Mouse (Mus musculus) embryonic fibroblast, embryonic 13.5 days (primary cell): ENCODE results near the gene Sp6. TPM values are rescaled to one million over a fixed set of nuclear protein-coding genes. Genes with fewer than 3 reads are reported as not detected.
A peak's percentile ranks its signal among the peaks of the same experiment; 100 is the strongest.

Experiments used
- H3K27ac ChIP-seq: 2 replicates; pipeline ENCODE4 v1.5.1; 2012; ENCODE audit warnings: low read length, control low read depth, inconsistent platforms; ENCODE audit not compliant: insufficient read depth
- H3K4me1 ChIP-seq: 2 replicates; pipeline ENCODE4 v1.6.1; 2011; ENCODE audit warnings: low read length; ENCODE audit not compliant: control insufficient read depth, insufficient read depth
- H3K4me3 ChIP-seq: 2 replicates; pipeline ENCODE4 v1.5.1; 2011; ENCODE audit warnings: mild to moderate bottlenecking, control low read depth, low read length; ENCODE audit not compliant: insufficient read depth
- CTCF ChIP-seq: IDR thresholded peaks from 2 replicates; pipeline ENCODE4 v1.5.1; 2011; ENCODE audit warnings: mild to moderate bottlenecking, control low read depth, low read length, moderate library complexity, borderline replicate concordance; ENCODE audit not compliant: insufficient read depth
- POLR2A ChIP-seq: IDR thresholded peaks from 2 replicates; pipeline ENCODE4 v1.6.1; 2011; ENCODE audit warnings: low read depth, mild to moderate bottlenecking, control low read depth, low read length, moderate library complexity
- polyA plus RNA-seq: library from polyadenylated mRNA; stranded (reverse); fragments of >200 nt; gene quantifications from 2 replicates; pipeline ENCODE4 v1.2.4, GENCODE M21; 2011; ENCODE audit warnings: low read depth; ENCODE audit not compliant: missing spikeins, insufficient read length

Sp6 gene
- 0.33 and 0.35 TPM in 2 replicates for polyA plus RNA-seq

DNA sequence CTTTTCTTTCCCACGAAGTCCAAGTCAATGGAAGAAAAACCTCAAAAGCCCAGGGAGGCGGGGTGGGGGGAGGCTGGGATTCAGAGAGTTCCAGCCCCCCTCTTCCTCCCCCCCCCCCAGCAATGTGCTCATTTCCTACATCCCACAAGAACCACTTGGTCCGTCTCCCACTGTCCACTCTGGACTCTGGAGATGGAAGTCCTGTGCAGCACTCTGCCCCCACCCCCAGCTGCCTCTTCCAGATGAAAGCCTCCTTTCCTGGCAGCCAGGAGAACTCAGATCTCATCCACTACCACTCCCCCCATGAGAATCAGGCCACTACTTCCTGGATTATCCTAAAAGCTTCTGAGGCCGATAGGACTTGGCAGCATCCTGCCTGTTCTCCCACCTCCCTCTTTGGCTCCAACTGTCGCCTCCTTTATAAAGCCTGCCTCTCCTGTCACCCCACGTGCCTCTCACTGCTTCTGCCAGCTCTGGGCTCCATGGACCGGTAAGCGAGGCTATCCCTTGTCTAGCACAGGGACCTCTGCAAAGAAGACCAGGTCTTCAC, at the start of gene Sp6:
TSS of gene Sp6 (plus strand) at position 274 of the 550 bp plus-strand sequence.
- TF ChIP-seq POLR2A: no peak
- no peak for TF ChIP-seq CTCF
- no peaks in the 10 kb centered on the region for H3K4me1 ChIP-seq
- no peak within 1 kb of the TSS for H3K27ac ChIP-seq
- no peak within 1 kb of the TSS for H3K4me3 ChIP-seq

GRCm38 (mm10) chr11:96963580-96963979, 49.6 kb upstream of the Sp6 start:
- Histone ChIP-seq H3K4me3 (no peak overlapping the region), H3K27ac (no peak overlapping the region), H3K4me1 (peaks cover 10% of the 10 kb centered on the region)
- peak; percentile 88 for TF ChIP-seq CTCF
- no peak for TF ChIP-seq POLR2A

GRCm38 (mm10) chr11:96966172-96966571, 47.0 kb upstream of the Sp6 start:
- no peak for TF ChIP-seq CTCF
- Histone ChIP-seq H3K27ac (no peak overlapping the region), H3K4me1 (peaks cover 27% of the 10 kb centered on the region), H3K4me3 (no peak overlapping the region)

GRCm38 (mm10) chr11:96966914-96967543, 46.2 kb upstream of the Sp6 start:
- Histone ChIP-seq H3K27ac (peak overlapping the region; percentile 5; the same call in 1 of the 2 replicates), H3K4me3 (no peak overlapping the region), H3K4me1 (peaks cover 30% of the 10 kb centered on the region)
- TF ChIP-seq POLR2A: no peak
- no peak for TF ChIP-seq CTCF

GRCm38 (mm10) chr11:96967544-96968269, 45.5 kb upstream of the Sp6 start:
- no peak for TF ChIP-seq CTCF
- TF ChIP-seq POLR2A: no peak

DNA sequence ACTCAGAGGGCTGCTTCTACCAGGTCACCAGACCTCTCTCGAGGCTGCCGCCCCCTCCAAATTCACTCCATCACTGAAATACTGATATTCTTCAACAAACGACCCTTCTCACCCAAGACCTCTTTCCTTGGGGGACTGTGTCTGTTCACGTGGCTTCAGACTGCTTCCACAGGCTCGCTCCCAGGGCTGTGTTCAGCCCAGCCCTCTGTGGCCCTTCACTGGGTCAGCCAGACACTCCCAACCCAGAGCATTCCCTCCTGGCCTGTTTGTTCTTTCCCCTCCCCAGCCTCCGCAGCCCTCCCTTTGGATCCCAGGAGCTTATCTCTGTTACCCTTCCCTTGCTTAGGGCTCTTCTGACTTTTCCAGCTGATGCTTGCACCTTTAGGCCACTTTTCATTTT, 44.7 kb upstream of the Sp6 start:
- H3K27ac ChIP-seq: peak overlapping the region; percentile 97
- TF ChIP-seq POLR2A: no peak
- no peak for TF ChIP-seq CTCF
- H3K4me3 ChIP-seq: no peak overlapping the region
- H3K4me1 ChIP-seq: peaks cover 39% of the 10 kb centered on the region

More at GRCm38 (mm10) chr11:96967544-96968269, 45.5 kb upstream of the Sp6 start:
- Histone ChIP-seq H3K27ac (peak overlapping the region; percentile 97), H3K4me3 (no peak overlapping the region), H3K4me1 (peaks cover 35% of the 10 kb centered on the region)

DNA sequence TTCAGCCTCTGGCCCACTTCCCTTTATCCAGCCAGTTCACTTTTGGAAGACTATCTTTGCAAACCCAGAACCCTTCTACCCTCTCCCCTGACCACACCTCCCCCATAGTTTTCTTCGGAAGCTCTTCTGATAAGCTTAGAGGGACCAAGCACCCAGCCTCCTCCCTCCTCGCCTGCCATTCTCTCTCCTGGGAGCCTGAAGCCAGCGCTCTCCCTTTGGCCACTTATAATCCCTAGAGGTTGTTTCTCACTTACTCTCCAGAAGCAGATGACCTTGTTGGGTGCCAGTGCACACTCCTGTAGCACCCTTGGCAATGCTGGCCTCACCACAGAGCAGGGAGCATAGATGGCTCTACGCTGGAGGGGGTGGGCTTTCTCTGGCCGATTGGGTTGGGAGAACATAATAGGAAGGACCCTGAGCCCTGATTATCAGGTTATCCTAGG, 43.9 kb upstream of the Sp6 start:
- no peak for TF ChIP-seq CTCF
- no peak for TF ChIP-seq POLR2A
- H3K27ac ChIP-seq: peak overlapping the region; percentile 97

DNA sequence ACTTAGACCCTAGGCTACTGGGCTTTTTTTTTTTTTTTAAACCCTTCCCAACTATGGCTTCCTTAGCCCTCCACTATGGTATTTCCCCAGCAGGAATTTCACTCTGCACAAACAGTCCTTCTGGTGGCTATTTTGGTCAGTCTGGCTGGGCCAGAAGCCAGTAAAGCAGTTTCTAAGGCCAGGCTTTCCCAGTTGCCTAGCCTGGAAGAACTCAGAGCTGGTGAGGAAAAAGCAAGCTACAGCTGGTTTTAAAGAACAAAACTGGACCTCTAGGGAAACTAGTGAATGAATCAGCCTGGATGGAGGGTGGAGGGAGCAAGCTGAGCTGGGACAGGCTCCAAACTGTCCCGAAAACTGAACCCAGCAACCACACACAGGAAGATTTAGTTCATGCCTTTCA, 43.4 kb upstream of the Sp6 start:
- H3K27ac ChIP-seq: peak overlapping the region; percentile 97

More for the DNA sequence above, 43.9 kb upstream of the Sp6 start:
- Histone ChIP-seq H3K4me1 (peaks cover 40% of the 10 kb centered on the region), H3K4me3 (no peak overlapping the region)

GRCm38 (mm10) chr11:96970341-96970740, 42.9 kb upstream of the Sp6 start:
- Histone ChIP-seq H3K4me3 (no peak overlapping the region), H3K4me1 (peaks cover 42% of the 10 kb centered on the region), H3K27ac (peak overlapping the region; percentile 97)
- TF ChIP-seq CTCF: no peak
- TF ChIP-seq POLR2A: no peak

More for the DNA sequence above, 43.4 kb upstream of the Sp6 start:
- H3K4me1 ChIP-seq: peaks cover 40% of the 10 kb centered on the region
- TF ChIP-seq CTCF (no peak), POLR2A (no peak)
- H3K4me3 ChIP-seq: no peak overlapping the region

- TF ChIP-seq POLR2A: no peak
- TF ChIP-seq CTCF: no peak
- Histone ChIP-seq H3K4me3 (no peak overlapping the region), H3K4me1 (peaks cover 41% of the 10 kb centered on the region), H3K27ac (peak overlapping the region; percentile 59)
These were observed 40.3 kb upstream of the Sp6 start for GRCm38 (mm10) chr11:96972906-96973305.
